1 mouse cellular context compared by ENCODE assay signal in genomic region chr9:78175277-78176200, GRCm38 (mm10).
TF ChIP-seq lines count a peak whose summit lies in the region.

No protein-coding gene starts in this region.

TF ChIP-seq in CH12.LX, 34 proteins besides CTCF, POLR2A, EP300 and RAD21 (continued from another document):
- TF ChIP-seq ETS1 (conservative IDR thresholded peaks at IDR 0.05; ENCODE audit: low read depth, low read length) (no peak; the same call in 1 of the 2 replicates), CHD1 (IDR thresholded peaks at IDR 0.05; ENCODE audit: low read depth, low read length) (no peak), ZC3H11A (IDR thresholded peaks at IDR 0.05; ENCODE audit: low read depth, low read length) (no peak), MXI1 (IDR thresholded peaks at IDR 0.05; ENCODE audit: low read depth, low read length) (no peak; the same call in 1 of the 2 replicates), NRF1 (IDR thresholded peaks at IDR 0.05; ENCODE audit: low read depth, low read length) (peak; percentile 69), MAZ (IDR thresholded peaks at IDR 0.05; ENCODE audit: low read depth, low read length) (0 out of 2 replicates have a peak, but pooled peaks have one; percentile 47), TBP (conservative IDR thresholded peaks at IDR 0.05; ENCODE audit: low read depth, low read length) (peak; percentile 99), SMC3 (IDR thresholded peaks at IDR 0.05; ENCODE audit: low read depth, low read length) (no peak), E2F4 (IDR thresholded peaks at IDR 0.05; ENCODE audit: insufficient replicate concordance, low read depth, low read length) (peak; percentile 63; the same call in 1 of the 2 replicates), SIN3A (IDR thresholded peaks at IDR 0.05; ENCODE audit: low read length) (no peak; the same call in 1 of the 2 replicates), RCOR1 (conservative IDR thresholded peaks at IDR 0.05; ENCODE audit: low read depth, low read length) (peak; percentile 51; the same call in 1 of the 2 replicates), ELF1 (IDR thresholded peaks at IDR 0.05; ENCODE audit: low read depth, low read length) (peak; percentile 93), GABPA (IDR thresholded peaks at IDR 0.05; ENCODE audit: insufficient replicate concordance, low read depth, low read length) (no peak), POLR2AphosphoS2 (IDR thresholded peaks at IDR 0.05; ENCODE audit: low read depth, low read length) (no peak; the same call in 1 of the 2 replicates), MAFK (IDR thresholded peaks at IDR 0.05; ENCODE audit: insufficient replicate concordance, low read length) (peak; percentile 97), HCFC1 (IDR thresholded peaks at IDR 0.05; ENCODE audit: low read depth, low read length) (peak; percentile 66), UBTF (IDR thresholded peaks at IDR 0.05; ENCODE audit: low read depth, low read length) (peak; percentile 95), BHLHE40 (IDR thresholded peaks at IDR 0.05; ENCODE audit: low read depth, low read length) (no peak; the same call in 1 of the 2 replicates), MAX (IDR thresholded peaks at IDR 0.05; ENCODE audit: low read length) (no peak; the same call in 1 of the 2 replicates), MEF2A (IDR thresholded peaks at IDR 0.05; ENCODE audit: borderline replicate concordance, low read depth, low read length) (peak; percentile 55), ZNF384 (IDR thresholded peaks at IDR 0.05; ENCODE audit: low read depth, low read length) (no peak; the same call in 1 of the 2 replicates), JUND (conservative IDR thresholded peaks at IDR 0.05; ENCODE audit: low read depth, low read length) (peak; percentile 64), TCF12 (IDR thresholded peaks at IDR 0.05; ENCODE audit: low read depth, low read length) (peak; percentile 81), USF2 (conservative IDR thresholded peaks at IDR 0.05; ENCODE audit: low read depth, low read length) (peak; percentile 14; the same call in 1 of the 2 replicates), NELFE (IDR thresholded peaks at IDR 0.05; ENCODE audit: low read depth, low read length) (peak; percentile 96), KAT2A (IDR thresholded peaks at IDR 0.05; ENCODE audit: insufficient replicate concordance, low read length) (no peak), ZKSCAN1 (IDR thresholded peaks at IDR 0.05; ENCODE audit: borderline replicate concordance, low read depth, low read length) (no peak), PAX5 (IDR thresholded peaks at IDR 0.05; ENCODE audit: low read length) (no peak), USF1 (IDR thresholded peaks at IDR 0.05; ENCODE audit: low read depth, low read length) (no peak)
